Mouse (Mus musculus): Measurements from ENCODE around the gene Palmd.

Gene Palmd

GRCm38 (mm10) chr3:116968540-116968997, at the start of gene Palmd:
Palmd (minus strand) TSS chr3:116968987.
- no peak for DNase-seq (ENCODE audit: low spot score)

DNA sequence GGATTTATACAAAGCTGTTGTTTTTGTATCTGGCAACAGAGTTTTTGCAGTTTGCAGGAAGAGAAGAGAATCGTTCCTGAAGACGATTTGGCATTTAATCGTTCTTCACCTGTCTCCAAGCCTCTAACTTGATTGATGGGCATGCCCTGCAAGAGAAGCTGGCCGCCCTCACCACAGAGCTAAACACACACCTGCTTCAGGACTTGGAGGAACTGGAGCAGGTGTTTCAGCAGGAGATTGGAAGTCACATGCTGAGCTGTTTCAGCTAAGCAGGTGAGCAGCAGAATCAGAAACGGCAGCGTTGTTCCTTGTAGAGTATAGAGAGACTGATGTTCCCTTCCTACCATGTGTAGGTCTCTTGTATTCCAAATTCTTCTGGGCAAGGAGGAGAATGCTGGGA, 41.4 kb upstream of the Palmd start:
- no peak for DNase-seq (ENCODE audit: low spot score)

DNA sequence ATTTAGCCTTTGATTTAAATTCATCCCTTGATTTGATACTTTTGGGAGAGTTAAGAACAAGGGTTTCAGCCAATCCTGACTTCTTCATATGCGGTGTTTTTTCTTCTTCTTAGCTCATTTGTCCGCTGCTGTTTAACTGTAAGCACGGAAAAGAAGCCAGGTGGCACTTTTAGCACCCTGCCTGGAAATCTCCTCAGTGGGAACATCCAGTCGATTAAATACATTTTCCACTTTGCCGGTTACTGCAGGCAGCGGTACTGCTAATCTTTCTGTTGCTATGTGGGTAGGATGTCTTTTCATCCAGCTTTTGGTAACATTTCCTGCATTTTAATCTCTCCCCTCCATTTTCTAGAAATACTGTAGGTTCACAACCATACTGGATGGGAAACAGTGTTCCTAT, 38.6 kb upstream of the Palmd start:
- no peak for DNase-seq (ENCODE audit: low spot score)

DNA sequence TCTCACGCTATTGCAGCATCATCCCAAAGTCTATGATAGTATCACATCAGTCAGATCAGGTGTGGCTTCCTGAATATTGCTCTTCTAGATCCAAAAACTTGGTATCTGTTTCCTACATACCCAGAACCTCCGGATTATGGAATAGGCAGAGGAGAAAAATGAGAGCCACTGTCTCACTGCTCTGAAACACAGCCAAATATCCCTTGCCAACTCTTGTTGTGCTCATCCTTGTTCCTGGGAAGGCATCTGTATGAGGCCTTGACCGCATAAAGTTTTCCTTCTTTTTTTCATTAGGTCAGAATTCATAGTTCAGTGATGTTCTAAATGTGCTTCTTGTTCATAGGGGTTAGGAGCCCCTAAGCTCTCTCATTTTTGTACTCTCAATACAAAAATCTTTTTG, 37.8 kb upstream of the Palmd start:
- no peak for DNase-seq (ENCODE audit: low spot score)

GRCm38 (mm10) chr3:117003379-117003778, 34.6 kb upstream of the Palmd start:
- DNase-seq (ENCODE audit: low spot score) = no peak

DNA sequence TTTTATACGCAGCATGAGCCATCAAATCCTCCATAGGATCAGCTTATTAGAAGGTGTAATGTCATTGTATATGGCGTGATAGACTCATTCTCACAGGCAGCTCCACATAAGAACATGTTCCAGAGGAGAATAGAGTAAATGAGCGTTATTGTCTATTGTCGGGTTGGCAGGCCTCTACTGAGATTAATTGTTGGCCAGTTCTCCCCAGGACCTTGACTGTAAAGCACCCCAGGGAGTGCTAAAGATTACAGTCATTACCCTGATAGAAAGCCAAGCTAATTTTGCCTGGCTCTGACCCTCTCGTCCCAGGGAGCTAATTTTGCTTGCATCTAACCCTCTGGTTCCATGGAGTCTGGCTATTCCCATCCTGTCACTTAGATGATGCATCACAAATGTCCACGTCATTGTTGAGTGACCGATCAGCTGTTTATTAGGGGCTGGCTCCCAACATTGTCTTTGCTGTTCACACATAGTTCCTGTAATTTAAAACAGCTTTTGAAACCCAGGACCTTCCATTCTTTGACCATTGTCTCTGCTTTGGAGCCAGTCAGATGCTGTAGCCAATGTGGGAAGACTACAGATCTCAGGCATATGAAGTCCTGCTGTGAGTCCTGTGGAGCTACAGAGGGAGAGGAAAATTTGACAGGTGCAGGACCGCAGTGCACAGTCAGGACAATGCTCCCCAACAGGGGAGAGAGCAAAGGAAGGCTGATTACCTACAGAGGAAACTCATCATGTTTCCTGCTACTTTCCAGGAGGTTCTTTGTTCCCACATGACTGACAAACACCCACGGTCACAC, 33.1 kb upstream of the Palmd start:
- no peak for DNase-seq (ENCODE audit: low spot score)

DNA sequence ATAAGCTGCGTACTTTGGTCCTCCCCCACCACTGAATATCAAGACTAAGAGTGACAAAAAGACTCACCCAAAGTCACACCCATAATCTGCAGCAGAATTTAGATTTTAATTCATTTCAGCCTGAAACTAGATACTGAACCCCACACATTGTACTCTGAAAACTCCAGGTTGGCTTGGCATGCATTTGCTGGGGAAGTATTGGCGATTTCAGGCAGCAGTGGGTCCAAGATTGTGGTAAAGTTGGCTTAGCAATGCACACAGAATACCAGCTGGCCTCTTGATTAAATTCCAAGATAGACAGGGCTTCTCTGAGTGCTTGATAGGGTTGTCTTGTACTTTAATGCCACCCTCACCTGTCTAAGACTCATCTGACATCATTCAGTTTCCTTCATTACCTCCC, 24.2 kb upstream of the Palmd start:
- DNase-seq (ENCODE audit: low spot score) = no peak

DNA sequence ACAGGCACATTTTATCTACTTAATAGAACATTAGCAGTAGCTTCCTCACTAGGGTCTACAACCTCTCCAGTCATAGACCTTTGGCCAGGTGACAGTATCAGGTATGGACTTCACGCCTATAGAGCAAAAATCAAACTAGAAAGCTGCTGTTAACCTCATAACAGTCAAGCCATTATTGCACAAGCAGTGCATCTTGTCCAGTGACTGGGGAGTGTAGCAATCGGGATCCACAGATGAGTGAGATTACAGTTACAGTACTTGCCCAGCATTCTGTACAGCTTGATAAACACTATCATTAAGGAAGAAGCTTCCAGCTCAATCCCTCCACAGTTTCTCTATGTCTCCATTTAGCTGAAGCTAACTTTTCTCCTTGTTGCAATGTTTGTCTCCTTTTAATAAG, 22.4 kb upstream of the Palmd start:
- peak; percentile 13 for DNase-seq (ENCODE audit: low spot score)

DNA sequence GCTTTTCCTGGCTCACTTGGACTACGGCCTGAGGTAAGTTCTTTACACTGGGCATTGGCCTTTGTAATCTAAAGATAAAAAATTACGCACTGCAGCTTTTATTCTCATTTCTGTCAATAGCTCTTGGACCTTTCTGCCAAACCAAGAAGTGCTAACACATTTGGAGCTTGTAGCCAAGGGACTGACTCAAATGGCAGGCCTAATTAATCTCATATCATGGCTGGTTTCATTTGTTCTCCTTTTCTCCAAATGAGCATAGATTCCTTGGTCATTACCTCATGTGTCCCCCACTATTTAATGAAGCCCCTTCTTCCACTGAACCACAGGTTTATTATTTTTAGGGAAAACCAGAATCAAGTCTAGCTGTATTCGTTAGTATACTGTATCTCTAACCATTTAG, 19.4 kb upstream of the Palmd start:
- DNase-seq (ENCODE audit: low spot score) = no peak

GRCm38 (mm10) chr3:116986451-116986850, 17.7 kb upstream of the Palmd start:
- DNase-seq (ENCODE audit: low spot score) = no peak

DNA sequence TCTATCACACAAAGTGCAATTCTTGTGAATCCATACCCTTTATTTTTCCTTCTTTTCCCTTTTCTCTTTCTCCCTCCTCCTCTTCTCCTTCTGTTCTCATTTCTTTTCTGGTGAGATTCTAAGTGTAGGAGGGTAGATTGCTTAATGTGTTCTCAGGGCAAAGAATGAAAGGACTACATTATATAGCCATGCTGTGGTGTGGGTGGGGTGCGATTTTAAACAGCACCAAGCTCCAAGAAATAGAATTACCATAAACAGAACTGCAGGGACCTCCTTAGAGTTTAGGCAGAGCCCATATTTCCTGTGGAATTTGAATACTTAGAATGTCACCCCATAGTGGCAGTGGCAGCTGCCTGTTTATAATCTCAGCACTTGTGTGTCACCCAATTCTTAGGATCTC, 17.0 kb upstream of the Palmd start:
- no peak for DNase-seq (ENCODE audit: low spot score)

DNA sequence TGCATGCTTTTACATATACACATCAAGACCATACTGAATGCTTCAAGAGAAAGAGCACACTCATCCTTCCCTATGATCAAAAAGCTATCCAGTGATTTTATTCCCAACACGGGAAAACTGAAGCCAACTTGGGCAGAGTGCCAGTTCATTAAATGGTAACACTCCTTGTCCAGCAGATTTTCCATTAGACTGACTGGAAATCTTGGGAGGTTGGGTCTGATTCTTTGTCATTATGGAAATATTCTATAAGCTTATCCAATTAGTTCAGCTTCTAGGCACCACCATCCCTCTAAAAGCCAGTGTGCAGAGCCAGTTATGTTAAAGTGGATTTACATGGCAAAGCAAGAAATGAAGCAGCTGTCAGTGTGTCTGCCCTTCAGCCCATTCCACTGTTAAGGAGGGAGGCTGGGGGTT, 16.3 kb upstream of the Palmd start:
- peak; percentile 41 for DNase-seq (ENCODE audit: low spot score)

GRCm38 (mm10) chr3:116981811-116982575, 13.2 kb upstream of the Palmd start:
- DNase-seq (ENCODE audit: low spot score) = no peak

DNA sequence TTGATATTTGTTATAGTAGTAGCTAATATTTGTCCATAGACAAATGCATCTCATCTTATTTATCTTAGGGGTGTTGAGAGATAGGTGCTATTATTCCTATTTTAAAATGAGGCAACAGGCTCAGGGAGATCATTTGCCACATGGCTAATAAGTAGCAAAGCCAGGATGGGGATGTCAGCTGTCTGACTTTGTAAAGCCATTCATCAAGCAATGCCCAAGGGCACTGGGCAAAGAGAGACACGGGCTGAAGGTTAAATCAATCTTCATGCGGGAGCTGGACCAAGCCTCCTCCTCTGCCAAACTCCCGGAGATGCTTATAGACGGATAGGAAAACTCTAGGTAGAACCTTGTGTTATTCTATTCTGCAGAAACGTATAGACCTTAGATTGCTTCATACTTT, 999 bp upstream of the Palmd start:
- no peak for DNase-seq (ENCODE audit: low spot score)

DNA sequence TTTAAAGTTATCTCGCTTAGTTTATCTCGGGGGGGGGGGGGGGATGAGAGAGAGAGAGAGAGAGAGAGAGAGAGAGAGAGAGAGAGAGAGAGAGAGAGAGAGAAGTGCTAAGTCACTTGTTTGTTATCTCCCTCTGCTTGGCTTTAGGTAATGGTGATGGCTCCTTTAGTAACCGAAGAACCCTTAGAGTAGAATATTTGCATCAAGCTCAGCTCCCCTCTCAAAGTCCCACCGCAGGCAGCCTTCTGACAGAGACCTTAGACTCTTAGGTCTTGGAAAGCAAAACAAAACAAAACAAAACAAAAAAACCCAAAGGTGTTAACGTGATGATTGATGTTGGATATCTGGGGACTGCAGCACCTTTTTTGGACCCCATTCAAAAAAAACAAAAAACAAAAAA, 216 bp upstream of the Palmd start:
- no peak for DNase-seq (ENCODE audit: low spot score)

GRCm38 (mm10) chr3:116967967-116968366, 820 bp downstream of the Palmd start, which contains the start of gene 4930455H04Rik:
4930455H04Rik (plus strand) TSS chr3:116968267.
- DNase-seq (ENCODE audit: low spot score) = no peak

- DNase-seq (ENCODE audit: low spot score) = no peak
These were observed 1.4 kb downstream of the Palmd start for GRCm38 (mm10) chr3:116967436-116967835.

- peak; percentile 91 for DNase-seq (ENCODE audit: low spot score)
These were observed 2.0 kb downstream of the Palmd start for GRCm38 (mm10) chr3:116966800-116967199.

DNA sequence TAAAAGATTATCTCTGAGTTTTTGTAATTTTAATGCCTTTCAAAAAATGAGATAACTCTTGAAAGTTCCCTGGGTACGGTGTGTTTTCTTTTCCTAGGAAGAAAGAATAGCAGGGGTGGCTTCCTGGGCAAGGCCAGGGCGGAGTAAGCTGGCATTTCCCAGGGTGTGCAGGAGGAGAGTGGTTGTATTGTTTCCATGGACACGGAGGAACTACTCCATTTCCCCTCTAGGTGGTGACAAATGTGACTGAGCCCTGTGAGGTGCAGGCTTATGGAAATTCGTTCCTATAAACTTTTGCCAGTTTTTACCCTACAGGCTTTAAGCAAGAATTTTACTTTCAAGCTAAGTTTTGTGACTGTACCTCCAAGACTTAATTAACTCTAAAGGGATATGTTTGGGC, 2.6 kb downstream of the Palmd start:
- peak; percentile 72 for DNase-seq (ENCODE audit: low spot score)

- no peak for DNase-seq (ENCODE audit: low spot score)
These were observed 4.4 kb downstream of the Palmd start for GRCm38 (mm10) chr3:116964426-116964825.

GRCm38 (mm10) chr3:116963213-116963612, 5.6 kb downstream of the Palmd start:
- no peak for DNase-seq (ENCODE audit: low spot score)

GRCm38 (mm10) chr3:116961354-116962142, 7.2 kb downstream of the Palmd start:
- no peak for DNase-seq (ENCODE audit: low spot score)

Data from adipocyte (in vitro differentiated cells).